Mouse (Mus musculus) c-Kit-positive CD71-negative TER-119-negative erythroid progenitor cells, embryonic 14.5 days (primary cell): ENCODE data around the gene Zfp13.
"Not testable (repeated sequence)": the region's sequence is repeated elsewhere in the genome, so short reads cannot be mapped to it uniquely, and the experiment has no call there.

Experiments used
- DNase-seq: peaks from one replicate; pipeline ENCODE4 v3.0.0-alpha.2; 2013; ENCODE audit warnings: low read depth

Zfp13 gene

DNA sequence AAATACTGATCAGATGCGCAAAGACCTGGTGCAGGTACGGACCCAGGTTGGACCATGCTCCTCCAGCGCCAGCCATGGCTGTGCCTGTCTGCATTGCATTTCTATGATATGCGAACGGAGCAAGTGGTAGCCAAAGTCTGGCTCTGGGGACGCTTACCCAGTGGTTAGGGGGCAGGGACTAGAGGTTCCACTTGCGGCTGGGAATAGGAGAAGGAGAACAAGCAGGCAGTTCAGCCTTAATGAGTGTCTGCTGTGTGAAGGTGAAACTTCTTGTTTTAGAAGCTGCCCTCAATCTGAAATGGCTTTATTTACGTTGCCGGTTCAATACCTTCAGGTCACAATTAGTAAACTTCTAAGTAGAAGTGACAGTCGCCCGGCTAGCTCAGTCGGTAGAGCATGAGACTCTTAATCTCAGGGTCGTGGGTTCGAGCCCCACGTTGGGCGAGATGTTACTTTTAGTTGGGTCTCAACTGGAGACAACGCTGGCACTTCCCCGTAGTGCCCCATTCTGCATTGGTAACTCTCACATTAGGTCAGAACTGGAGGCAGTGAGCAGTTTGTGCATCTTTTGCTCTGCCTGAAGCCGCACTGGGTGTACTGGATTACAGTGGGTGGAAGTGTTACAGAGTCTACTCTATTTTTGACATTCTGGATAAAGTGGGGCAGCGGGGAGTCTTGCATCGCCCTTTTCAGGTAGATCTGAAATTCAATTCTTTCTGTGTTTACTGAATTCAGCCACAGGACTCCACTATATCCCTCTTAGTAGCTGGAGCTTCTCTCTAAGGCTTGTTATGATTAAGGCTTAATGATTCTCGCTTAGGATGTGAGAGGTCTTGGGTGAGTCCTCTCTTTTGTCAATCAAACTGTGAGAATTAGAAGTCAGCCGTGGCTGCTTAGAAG lies 65.4 kb downstream of the Zfp13 start:
- not testable (repeated sequence) for DNase-seq

DNA sequence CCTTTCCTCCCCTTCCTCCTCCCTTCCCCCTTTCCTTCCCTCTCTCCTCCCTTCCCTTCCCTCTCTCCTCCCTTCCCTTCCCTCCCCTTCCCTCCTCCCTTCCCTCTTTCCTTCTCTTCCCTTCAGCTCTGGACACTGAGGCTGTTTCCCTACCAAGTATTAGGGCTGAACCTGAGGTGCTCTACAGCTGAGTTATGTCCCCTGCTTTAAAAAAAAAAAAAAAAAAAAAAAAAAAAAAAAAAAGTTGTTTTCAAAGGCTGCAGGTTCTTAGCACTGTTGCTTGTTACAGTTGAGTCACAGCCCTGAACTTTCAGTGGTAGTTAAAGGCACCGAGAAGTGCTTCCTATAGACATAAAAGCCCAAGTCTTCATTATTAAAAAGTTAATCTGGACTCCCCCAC lies 67.9 kb downstream of the Zfp13 start:
- not testable (repeated sequence) for DNase-seq
